Mouse (Mus musculus) brain, embryonic 14.5 days (tissue): ENCODE measurements around the gene Isy1.

Experiments used
- CTCF ChIP-seq: fragments of 200-500 bp; IDR thresholded peaks from 2 replicates; pipeline ENCODE4 v1.5.1; 2012; ENCODE audit warnings: inconsistent platforms, mild to moderate bottlenecking, moderate library complexity, borderline replicate concordance; ENCODE audit not compliant: insufficient read depth, insufficient read length; ENCODE audit errors: extremely low read depth
- POLR2A ChIP-seq: fragments of 200-500 bp; IDR thresholded peaks from 2 replicates; pipeline ENCODE4 v1.6.1; 2012; ENCODE audit warnings: mild to moderate bottlenecking, inconsistent platforms, borderline replicate concordance; ENCODE audit not compliant: poor library complexity, insufficient read depth, insufficient read length, severe bottlenecking; ENCODE audit errors: extremely low read depth

- TF ChIP-seq POLR2A (no peak), CTCF (no peak)
Measured at GRCm38 (mm10) chr6:87790779-87791480, 47.7 kb downstream of the Isy1 start.
